Mouse (Mus musculus): ENCODE data around the gene Clk1. TPM values are rescaled to one million over a fixed set of nuclear protein-coding genes. Genes with fewer than 3 reads are reported as not detected.

Clk1 gene
- polyA plus RNA-seq, 2 experiments: 197 to 381 TPM

DNA sequence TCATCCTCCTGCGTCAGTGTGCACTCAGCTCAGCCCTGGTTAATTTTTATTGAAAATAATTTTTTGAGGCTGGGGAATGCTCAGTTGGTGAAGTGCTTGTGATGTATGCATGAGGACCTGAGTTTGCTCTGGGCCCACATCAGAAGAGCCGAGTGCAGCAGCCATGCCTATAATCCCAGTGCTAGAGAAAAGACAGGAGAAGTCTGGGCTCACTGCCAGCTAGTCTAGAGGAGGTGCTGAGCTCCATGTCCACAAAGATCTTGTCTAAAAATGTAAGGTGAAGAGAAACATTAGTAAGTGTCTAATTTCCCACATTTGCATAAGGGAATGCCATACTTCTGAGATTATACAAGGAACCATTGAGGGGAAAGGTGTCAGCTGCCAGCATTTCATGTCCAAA is 35.0 kb upstream of the Clk1 start:
- Histone ChIP-seq H3K27me3 (ENCODE audit: control insufficient read depth, insufficient read depth, low read length) (no peaks in the 10 kb centered on the region), H3K4me1 (ENCODE audit: control insufficient read depth, insufficient read depth, low read length) (no peaks in the 10 kb centered on the region), H3K4me2 (replicated peaks; ENCODE audit: low read depth, low read length, severe bottlenecking) (no peak overlapping the region), H3K27ac (replicated peaks; ENCODE audit: low read depth, low read length) (no peak overlapping the region), H3K9me3 (ENCODE audit: control insufficient read depth, low read length) (no peaks in the 10 kb centered on the region), H3K4me3 (replicated peaks; ENCODE audit: low read length) (no peak overlapping the region), H3K9ac (ENCODE audit: low read depth, low read length, severe bottlenecking) (no peak overlapping the region), H3K36me3 (ENCODE audit: control insufficient read depth, insufficient read depth, low read length) (peaks cover 96% of the 10 kb centered on the region)
- 71% methylated on average over 2 of the region's 2 CpGs for WGBS
- ATAC-seq (ENCODE audit: low FRiP score, low read depth) (no peak), DNase-seq (ENCODE audit: low spot score) (no peak)
- TF ChIP-seq POLR2A (IDR thresholded peaks at IDR 0.05; ENCODE audit: borderline replicate concordance, extremely low read depth, insufficient read depth, insufficient read length): no peak

DNA sequence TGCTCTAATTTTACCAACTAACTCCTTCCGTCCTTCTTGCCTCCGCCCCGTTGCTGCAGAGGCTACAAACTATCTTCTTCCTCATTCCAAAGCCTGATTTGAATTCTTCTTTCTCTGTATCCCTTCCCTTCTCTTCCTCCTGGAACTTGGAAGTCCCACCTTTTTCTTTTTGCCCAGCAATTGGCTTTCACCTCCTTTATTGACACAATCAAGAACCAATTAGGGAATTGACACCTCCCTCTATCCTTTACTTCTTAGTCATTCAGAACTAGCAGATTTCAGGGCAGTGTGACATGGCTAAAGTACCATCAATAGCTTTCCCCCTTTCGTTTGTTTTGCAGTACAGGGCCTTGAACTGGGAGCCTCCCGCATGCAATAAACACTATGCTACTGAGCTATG is 34.3 kb upstream of the Clk1 start:
- no peak overlapping the region for H3K27ac ChIP-seq (replicated peaks; ENCODE audit: low read depth, low read length)
- no peak overlapping the region for H3K4me3 ChIP-seq (replicated peaks; ENCODE audit: low read length)
- H3K36me3 ChIP-seq (ENCODE audit: control insufficient read depth, insufficient read depth, low read length): peaks cover 97% of the 10 kb centered on the region
- no peak overlapping the region for H3K4me2 ChIP-seq (replicated peaks; ENCODE audit: low read depth, low read length, severe bottlenecking)
- WGBS: 86% methylated on average over 5 of the region's 5 CpGs
- ATAC-seq (ENCODE audit: low FRiP score, low read depth) (no peak), DNase-seq (ENCODE audit: low spot score) (no peak)
- no peak overlapping the region for H3K9ac ChIP-seq (ENCODE audit: low read depth, low read length, severe bottlenecking)
- no peak for TF ChIP-seq POLR2A (IDR thresholded peaks at IDR 0.05; ENCODE audit: borderline replicate concordance, extremely low read depth, insufficient read depth, insufficient read length)
- no peaks in the 10 kb centered on the region for H3K4me1 ChIP-seq (ENCODE audit: control insufficient read depth, insufficient read depth, low read length)
- H3K27me3 ChIP-seq (ENCODE audit: control insufficient read depth, insufficient read depth, low read length): no peaks in the 10 kb centered on the region
- H3K9me3 ChIP-seq (ENCODE audit: control insufficient read depth, low read length): no peaks in the 10 kb centered on the region

DNA sequence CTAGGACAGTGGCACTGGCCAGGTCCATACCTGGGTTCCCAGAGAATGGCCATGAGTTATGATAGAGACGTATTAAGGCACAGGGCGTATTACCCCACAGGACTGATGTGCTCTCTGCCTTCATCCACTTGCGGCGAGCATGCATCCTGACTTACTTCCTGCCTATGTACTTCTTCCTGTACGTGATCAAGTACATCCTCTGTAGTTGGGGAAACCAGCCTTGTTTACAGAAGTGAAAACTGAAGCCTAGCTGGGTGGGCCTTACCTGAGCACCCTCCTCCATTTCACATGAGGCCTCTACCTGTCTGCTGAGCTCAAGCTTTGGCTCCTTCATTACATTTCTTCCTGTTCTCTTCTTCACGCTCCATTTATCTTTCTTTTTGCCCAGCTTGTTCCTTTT is 30.4 kb upstream of the Clk1 start:
- ATAC-seq (ENCODE audit: low FRiP score, low read depth): no peak
- Histone ChIP-seq H3K4me2 (replicated peaks; ENCODE audit: low read depth, low read length, severe bottlenecking) (no peak overlapping the region), H3K4me3 (replicated peaks; ENCODE audit: low read length) (no peak overlapping the region), H3K9ac (ENCODE audit: low read depth, low read length, severe bottlenecking) (no peak overlapping the region), H3K9me3 (ENCODE audit: control insufficient read depth, low read length) (no peaks in the 10 kb centered on the region), H3K36me3 (ENCODE audit: control insufficient read depth, insufficient read depth, low read length) (peaks cover 90% of the 10 kb centered on the region), H3K27me3 (ENCODE audit: control insufficient read depth, insufficient read depth, low read length) (no peaks in the 10 kb centered on the region), H3K27ac (replicated peaks; ENCODE audit: low read depth, low read length) (no peak overlapping the region), H3K4me1 (ENCODE audit: control insufficient read depth, insufficient read depth, low read length) (no peaks in the 10 kb centered on the region)
- 89% methylated on average over 6 of the region's 6 CpGs for WGBS
- no peak for DNase-seq (ENCODE audit: low spot score)
- TF ChIP-seq POLR2A (IDR thresholded peaks at IDR 0.05; ENCODE audit: borderline replicate concordance, extremely low read depth, insufficient read depth, insufficient read length): no peak

DNA sequence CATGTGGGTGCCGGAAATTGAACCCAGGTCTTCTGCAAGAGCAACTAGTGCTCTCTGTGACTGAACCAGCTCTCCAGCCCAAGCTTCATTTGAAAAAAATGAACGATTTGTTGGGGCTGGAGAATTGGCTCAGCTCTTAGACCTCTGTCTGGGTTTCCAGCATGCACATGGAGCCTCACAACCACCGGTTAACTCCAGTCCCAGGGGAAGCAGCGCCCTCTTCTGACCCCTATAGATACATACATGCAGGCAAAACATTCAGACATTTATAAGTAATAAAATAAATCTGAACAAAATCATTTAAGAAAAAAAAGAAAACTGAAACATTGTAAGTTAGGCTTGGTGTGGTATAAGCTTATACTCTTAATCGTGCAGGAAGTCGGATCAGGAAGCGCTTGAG is 24.5 kb upstream of the Clk1 start:
- WGBS: 89% methylated on average over 7 of the region's 7 CpGs
- no peak for ATAC-seq (ENCODE audit: low FRiP score, low read depth)
- no peak for DNase-seq (ENCODE audit: low spot score)
- no peak overlapping the region for H3K4me2 ChIP-seq (replicated peaks; ENCODE audit: low read depth, low read length, severe bottlenecking)
- H3K4me1 ChIP-seq (ENCODE audit: control insufficient read depth, insufficient read depth, low read length): peaks cover 15% of the 10 kb centered on the region
- no peak overlapping the region for H3K4me3 ChIP-seq (replicated peaks; ENCODE audit: low read length)
- peaks cover 52% of the 10 kb centered on the region for H3K36me3 ChIP-seq (ENCODE audit: control insufficient read depth, insufficient read depth, low read length)
- no peaks in the 10 kb centered on the region for H3K27me3 ChIP-seq (ENCODE audit: control insufficient read depth, insufficient read depth, low read length)
- no peaks in the 10 kb centered on the region for H3K9me3 ChIP-seq (ENCODE audit: control insufficient read depth, low read length)
- H3K27ac ChIP-seq (replicated peaks; ENCODE audit: low read depth, low read length): no peak overlapping the region
- no peak overlapping the region for H3K9ac ChIP-seq (ENCODE audit: low read depth, low read length, severe bottlenecking)
- TF ChIP-seq POLR2A (IDR thresholded peaks at IDR 0.05; ENCODE audit: borderline replicate concordance, extremely low read depth, insufficient read depth, insufficient read length): no peak

DNA sequence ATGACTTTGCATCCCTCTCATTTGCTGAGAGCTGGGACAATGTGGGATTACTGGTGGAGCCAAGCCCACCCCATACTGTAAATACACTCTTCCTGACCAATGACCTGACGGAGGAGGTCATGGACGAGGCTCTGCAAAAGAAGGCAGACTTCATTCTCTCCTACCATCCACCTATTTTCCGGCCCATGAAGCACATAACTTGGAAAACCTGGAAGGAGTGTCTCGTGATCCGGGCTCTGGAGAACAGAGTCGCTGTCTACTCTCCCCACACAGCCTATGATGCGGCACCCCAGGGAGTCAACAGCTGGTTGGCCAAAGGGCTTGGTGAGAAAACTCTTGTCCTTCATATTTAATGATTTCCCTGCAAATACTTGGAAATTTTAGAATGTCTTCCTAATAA is 23.9 kb upstream of the Clk1 start:
- Histone ChIP-seq H3K4me2 (replicated peaks; ENCODE audit: low read depth, low read length, severe bottlenecking) (no peak overlapping the region), H3K27ac (replicated peaks; ENCODE audit: low read depth, low read length) (no peak overlapping the region), H3K9me3 (ENCODE audit: control insufficient read depth, low read length) (no peaks in the 10 kb centered on the region), H3K36me3 (ENCODE audit: control insufficient read depth, insufficient read depth, low read length) (peaks cover 46% of the 10 kb centered on the region), H3K4me1 (ENCODE audit: control insufficient read depth, insufficient read depth, low read length) (peaks cover 15% of the 10 kb centered on the region), H3K9ac (ENCODE audit: low read depth, low read length, severe bottlenecking) (no peak overlapping the region), H3K27me3 (ENCODE audit: control insufficient read depth, insufficient read depth, low read length) (no peaks in the 10 kb centered on the region), H3K4me3 (replicated peaks; ENCODE audit: low read length) (no peak overlapping the region)
- ATAC-seq (ENCODE audit: low FRiP score, low read depth): no peak
- no peak for DNase-seq (ENCODE audit: low spot score)
- WGBS: 94% methylated on average over 7 of the region's 7 CpGs
- TF ChIP-seq POLR2A (IDR thresholded peaks at IDR 0.05; ENCODE audit: borderline replicate concordance, extremely low read depth, insufficient read depth, insufficient read length): no peak

DNA sequence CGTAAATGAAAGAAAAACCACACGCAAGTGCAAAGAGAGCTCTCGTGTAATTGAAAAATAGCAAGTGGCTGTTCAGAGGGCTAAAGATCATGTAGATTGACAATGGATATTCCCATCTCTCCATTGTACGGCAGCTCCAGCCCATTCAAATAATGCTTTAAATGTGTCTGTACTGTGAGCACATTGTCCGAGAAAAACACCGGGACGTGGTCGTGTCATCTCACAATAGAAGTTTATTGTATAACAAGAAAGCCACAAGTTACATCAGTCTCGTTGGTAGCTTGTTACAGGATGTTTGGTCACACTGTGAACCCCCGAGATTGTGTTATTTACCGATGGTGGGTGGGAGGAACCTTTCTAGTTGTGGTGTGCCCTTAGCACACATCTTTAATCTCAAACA is 22.0 kb upstream of the Clk1 start:
- peak overlapping the region; percentile 55 for H3K4me3 ChIP-seq (replicated peaks; ENCODE audit: low read length)
- WGBS: 10% methylated on average over 11 of the region's 11 CpGs
- H3K36me3 ChIP-seq (ENCODE audit: control insufficient read depth, insufficient read depth, low read length): peaks cover 42% of the 10 kb centered on the region
- H3K4me2 ChIP-seq (replicated peaks; ENCODE audit: low read depth, low read length, severe bottlenecking): peak overlapping the region; percentile 63
- TF ChIP-seq POLR2A (IDR thresholded peaks at IDR 0.05; ENCODE audit: borderline replicate concordance, extremely low read depth, insufficient read depth, insufficient read length): no peak
- no peak for ATAC-seq (ENCODE audit: low FRiP score, low read depth)
- peak overlapping the region; percentile 79 for H3K27ac ChIP-seq (replicated peaks; ENCODE audit: low read depth, low read length)
- H3K9ac ChIP-seq (ENCODE audit: low read depth, low read length, severe bottlenecking): peak overlapping the region; percentile 81
- H3K4me1 ChIP-seq (ENCODE audit: control insufficient read depth, insufficient read depth, low read length): peaks cover 15% of the 10 kb centered on the region
- H3K27me3 ChIP-seq (ENCODE audit: control insufficient read depth, insufficient read depth, low read length): no peaks in the 10 kb centered on the region
- DNase-seq (ENCODE audit: low spot score): no peak
- H3K9me3 ChIP-seq (ENCODE audit: control insufficient read depth, low read length): no peaks in the 10 kb centered on the region
